Comparison of ENCODE assay signal across 8 mouse cellular contexts in the genomic region with DNA sequence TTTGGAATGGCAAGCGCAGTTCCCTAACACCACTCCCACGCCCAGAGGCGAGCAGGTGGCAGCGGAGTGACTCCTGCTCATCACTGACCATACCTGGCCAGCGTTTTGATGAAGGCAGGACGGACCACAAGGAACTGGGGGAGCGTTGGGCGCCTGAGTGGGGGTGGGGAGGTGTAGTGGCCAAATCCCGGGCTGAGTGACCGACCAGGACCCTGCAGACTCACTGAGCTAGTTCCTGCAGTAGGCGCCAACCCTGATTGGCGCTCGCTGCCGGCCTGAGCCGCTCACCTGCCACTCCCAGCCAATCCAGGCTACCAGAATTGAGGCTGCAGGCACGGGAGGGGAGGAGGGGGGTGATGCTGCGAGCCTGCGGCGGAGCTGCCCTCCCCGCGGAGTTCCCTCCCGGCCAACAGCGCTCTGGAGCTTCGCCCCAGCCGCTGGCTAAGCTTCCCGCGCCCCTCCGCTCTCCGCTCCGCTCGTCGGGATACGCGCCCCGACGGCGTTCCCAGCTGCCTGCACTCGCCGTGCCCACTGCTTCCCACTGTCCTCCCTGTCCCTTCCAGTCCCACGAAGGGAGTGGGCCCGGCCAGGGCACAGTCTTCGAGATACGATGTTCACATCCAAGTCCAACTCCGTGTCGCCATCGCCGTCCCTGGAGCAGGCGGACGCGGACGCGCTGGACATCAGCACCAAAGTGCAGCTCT. TPM values are rescaled to one million over a fixed set of nuclear protein-coding genes. Genes with fewer than 3 reads are reported as not detected.
DNase-seq lines count a peak whose midpoint lies in the region; ATAC-seq and TF ChIP-seq lines count a peak whose summit lies in the region.

A gene (plus strand): TSS at position 323 of the 704 bp plus-strand sequence.

- DNase-seq in heart, embryonic 10.5 days (ENCODE audit: low spot score), result no peak
- DNase-seq in heart, postnatal 25 days (ENCODE audit: low spot score), result no peak
- peak; percentile 48 for DNase-seq in embryo, embryonic 10.5 days (ENCODE audit: low spot score)
- DNase-seq in liver, postnatal 0 days, result peak; percentile 27
- no peak for DNase-seq in spleen, postnatal 4 days (ENCODE audit: low spot score in 2 of 2)

- no peaks in the 10 kb centered on the region for H3K9me3 ChIP-seq in heart, embryonic 10.5 days
- H3K9me3 ChIP-seq in heart, embryonic 13.5 days, result no peaks in the 10 kb centered on the region
- H3K9me3 ChIP-seq in kidney, embryonic 16.5 days (ENCODE audit: low read length), result no peaks in the 10 kb centered on the region
- H3K9me3 ChIP-seq in liver, postnatal 0 days (ENCODE audit: low read length), result no peaks in the 10 kb centered on the region
- H3K9me3 ChIP-seq in neural tube, embryonic 15.5 days (replicated peaks), result no peaks in the 10 kb centered on the region

- TF ChIP-seq CTCF in liver, postnatal 0 days (IDR thresholded peaks at IDR 0.05; ENCODE audit: low read depth), result no peak

- peak within 1 kb of the TSS; percentile 43 for H3K27ac ChIP-seq in heart, embryonic 10.5 days
- no peak within 1 kb of the TSS for H3K27ac ChIP-seq in heart, embryonic 13.5 days (replicated peaks)
- no peak within 1 kb of the TSS for H3K27ac ChIP-seq in kidney, embryonic 16.5 days (ENCODE audit: low read length)
- no peak within 1 kb of the TSS for H3K27ac ChIP-seq in liver, postnatal 0 days (ENCODE audit: low read depth)
- no peak within 1 kb of the TSS for H3K27ac ChIP-seq in neural tube, embryonic 15.5 days (replicated peaks)

- peaks cover 33% of the 10 kb centered on the region for H3K4me1 ChIP-seq in heart, embryonic 10.5 days
- peaks cover 46% of the 10 kb centered on the region for H3K4me1 ChIP-seq in heart, embryonic 13.5 days
- peaks cover 21% of the 10 kb centered on the region for H3K4me1 ChIP-seq in kidney, embryonic 16.5 days (ENCODE audit: insufficient read depth, low read length)
- peaks cover 5% of the 10 kb centered on the region for H3K4me1 ChIP-seq in liver, postnatal 0 days (ENCODE audit: insufficient read depth)
- peaks cover 20% of the 10 kb centered on the region for H3K4me1 ChIP-seq in neural tube, embryonic 15.5 days

- H3K4me3 ChIP-seq in heart, embryonic 10.5 days, result peak within 1 kb of the TSS; percentile 59
- peak within 1 kb of the TSS; percentile 51 for H3K4me3 ChIP-seq in heart, embryonic 13.5 days
- peak within 1 kb of the TSS; percentile 47 for H3K4me3 ChIP-seq in kidney, embryonic 16.5 days (ENCODE audit: low read length)
- H3K4me3 ChIP-seq in liver, postnatal 0 days (ENCODE audit: low read depth, low read length), result peak within 1 kb of the TSS; percentile 36
- peak within 1 kb of the TSS; percentile 46 for H3K4me3 ChIP-seq in neural tube, embryonic 15.5 days (replicated peaks)

- TF ChIP-seq EP300 in liver, postnatal 0 days (IDR thresholded peaks at IDR 0.05; ENCODE audit: low read depth), result no peak

- 1% methylated on average over 52 of the region's 52 CpGs for whole genome bisulfite sequencing in heart, embryonic 10.5 days
- under 1% methylated on average over 52 of the region's 52 CpGs for WGBS in heart, embryonic 13.5 days
- under 1% methylated on average over 43 of the region's 52 CpGs for WGBS in kidney, embryonic 16.5 days
- WGBS in liver, postnatal 0 days (ENCODE audit: insufficient replicate concordance), result 4% methylated on average over 52 of the region's 52 CpGs
- under 1% methylated on average over 52 of the region's 52 CpGs for WGBS in neural tube, embryonic 15.5 days

- H3K36me3 ChIP-seq in heart, embryonic 10.5 days, result no peaks in the 10 kb centered on the region
- no peaks in the 10 kb centered on the region for H3K36me3 ChIP-seq in heart, embryonic 13.5 days
- no peaks in the 10 kb centered on the region for H3K36me3 ChIP-seq in kidney, embryonic 16.5 days (ENCODE audit: insufficient read depth, low read length)
- H3K36me3 ChIP-seq in liver, postnatal 0 days (replicated peaks; ENCODE audit: insufficient read depth, low read length), result no peaks in the 10 kb centered on the region
- H3K36me3 ChIP-seq in neural tube, embryonic 15.5 days, result no peaks in the 10 kb centered on the region

- peaks cover 79% of the 10 kb centered on the region for H3K27me3 ChIP-seq in heart, embryonic 10.5 days (ENCODE audit: insufficient read depth, poor library complexity, severe bottlenecking)
- H3K27me3 ChIP-seq in heart, embryonic 13.5 days (replicated peaks), result peaks cover 56% of the 10 kb centered on the region
- H3K27me3 ChIP-seq in kidney, embryonic 16.5 days (ENCODE audit: insufficient read depth, low read length), result peaks cover 29% of the 10 kb centered on the region
- H3K27me3 ChIP-seq in liver, postnatal 0 days (ENCODE audit: insufficient read depth, low read length), result peaks cover 48% of the 10 kb centered on the region
- peaks cover 52% of the 10 kb centered on the region for H3K27me3 ChIP-seq in neural tube, embryonic 15.5 days (replicated peaks)

- peak; percentile 32; the same call in 1 of the 2 replicates for ATAC-seq in heart, embryonic 13.5 days (ENCODE audit: extremely low read depth, insufficient number of reproducible peaks, low FRiP score, low TSS enrichment)
- peak; percentile 89 for ATAC-seq in kidney, embryonic 16.5 days (ENCODE audit: low FRiP score, low TSS enrichment)
- peak; percentile 66 for ATAC-seq in liver, postnatal 0 days
- ATAC-seq in neural tube, embryonic 15.5 days (ENCODE audit: low FRiP score), result peak; percentile 78

- H3K4me2 ChIP-seq in heart, embryonic 13.5 days, result peak within 1 kb of the TSS; percentile 80
- H3K4me2 ChIP-seq in kidney, embryonic 16.5 days (replicated peaks; ENCODE audit: low read depth, low read length), result peak within 1 kb of the TSS; percentile 69
- H3K4me2 ChIP-seq in liver, postnatal 0 days (ENCODE audit: low read depth, low read length), result peak within 1 kb of the TSS; percentile 61
- peak within 1 kb of the TSS; percentile 66 for H3K4me2 ChIP-seq in neural tube, embryonic 15.5 days

- intact Hi-C loops in heart, postnatal 25 days (cut with DNase I), result no loop called here

- peak within 1 kb of the TSS; percentile 76 for H3K9ac ChIP-seq in heart, embryonic 13.5 days
- peak within 1 kb of the TSS; percentile 53 for H3K9ac ChIP-seq in kidney, embryonic 16.5 days (replicated peaks; ENCODE audit: low read length)
- H3K9ac ChIP-seq in liver, postnatal 0 days (replicated peaks), result no peak within 1 kb of the TSS
- H3K9ac ChIP-seq in neural tube, embryonic 15.5 days (replicated peaks), result peak within 1 kb of the TSS; percentile 45

RNA-seq across cellular contexts. Expression of the gene that starts here (rescaled TPM):
- polyA plus RNA-seq in heart, embryonic 10.5 days (2016; fragmentation: Nextera tagmentation; extraction: Ambion mirVana), result 0.38 and 0.63 TPM in 2 replicates
- total RNA-seq in heart, postnatal 25 days (2021), result not detected
- 0.57 and 0.78 TPM in 2 replicates for polyA plus RNA-seq in heart, embryonic 13.5 days (2015; fragmentation: Nextera tagmentation; extraction: Ambion mirVana)
- 2.7 TPM in 2 replicates for polyA plus RNA-seq in kidney, embryonic 16.5 days (2015; fragmentation: Nextera tagmentation; extraction: Ambion mirVana)
- 0.13 TPM in 1 of 2 replicates, not detected in the other for polyA plus RNA-seq in liver, postnatal 0 days (2015; fragmentation: Nextera tagmentation; extraction: Ambion mirVana)
- polyA plus RNA-seq in neural tube, embryonic 15.5 days (2015; fragmentation: Nextera tagmentation; extraction: Ambion mirVana), result 10.5 and 11.8 TPM in 2 replicates

Comparison
In these comparisons a context has a peak if more than half of its experiments do, and no peak if none do; other contexts are left out.
1. Peak in ATAC-seq, H3K4me3 ChIP-seq, H3K9ac ChIP-seq and H3K4me2 ChIP-seq in heart, embryonic 13.5 days; RNA of the gene not detected or under 1 TPM.
2. Peak in DNase-seq, ATAC-seq, H3K4me3 ChIP-seq and H3K4me2 ChIP-seq in liver, postnatal 0 days; RNA of the gene not detected or under 1 TPM.
3. ATAC-seq: peak in every context shown above with its lines; median percentile 89 in kidney, embryonic 16.5 days; 78 in neural tube, embryonic 15.5 days; 66 in liver, postnatal 0 days; 32 in heart, embryonic 13.5 days.